Mouse (Mus musculus) gastrocnemius, adult 2 months (tissue): Measurements from ENCODE around the gene Ccdc28b. TPM values are rescaled to one million over a fixed set of nuclear protein-coding genes. Genes with fewer than 3 reads are reported as not detected.
A peak's percentile ranks its signal among the peaks of the same experiment; 100 is the strongest.

ENCODE experiments used
- DNase-seq: peaks from one replicate; pipeline ENCODE4 v3.0.0; 2022
- H3K27ac ChIP-seq: fragments of 200-600 bp; 2 replicates; pipeline ENCODE4 v1.8.1; 2022; ENCODE audit warnings: mild to moderate bottlenecking
- H3K4me3 ChIP-seq: fragments of 200-600 bp; 2 replicates; pipeline ENCODE4 v1.8.1; 2022; ENCODE audit warnings: mild to moderate bottlenecking, moderate library complexity
- CTCF ChIP-seq: fragments of 200-600 bp; IDR thresholded peaks from 2 replicates; pipeline ENCODE4 v1.8.1; 2022; ENCODE audit warnings: antibody characterized with exemption, mild to moderate bottlenecking, moderate library complexity
- intact Hi-C: fragments of 180-260 bp; cut with DNase I; formaldehyde crosslinking; loops from one replicate; pipeline ENCODE4 v1.15.1; 2025
- total RNA-seq, 2 experiments: library from RNA; stranded (reverse); gene quantifications; 2 replicates each; pipeline ENCODE4 v1.2.3; 2021

Gene Ccdc28b
- total RNA-seq, 2 experiments from 2014 or later: 31.1 to 38.4 TPM

DNA sequence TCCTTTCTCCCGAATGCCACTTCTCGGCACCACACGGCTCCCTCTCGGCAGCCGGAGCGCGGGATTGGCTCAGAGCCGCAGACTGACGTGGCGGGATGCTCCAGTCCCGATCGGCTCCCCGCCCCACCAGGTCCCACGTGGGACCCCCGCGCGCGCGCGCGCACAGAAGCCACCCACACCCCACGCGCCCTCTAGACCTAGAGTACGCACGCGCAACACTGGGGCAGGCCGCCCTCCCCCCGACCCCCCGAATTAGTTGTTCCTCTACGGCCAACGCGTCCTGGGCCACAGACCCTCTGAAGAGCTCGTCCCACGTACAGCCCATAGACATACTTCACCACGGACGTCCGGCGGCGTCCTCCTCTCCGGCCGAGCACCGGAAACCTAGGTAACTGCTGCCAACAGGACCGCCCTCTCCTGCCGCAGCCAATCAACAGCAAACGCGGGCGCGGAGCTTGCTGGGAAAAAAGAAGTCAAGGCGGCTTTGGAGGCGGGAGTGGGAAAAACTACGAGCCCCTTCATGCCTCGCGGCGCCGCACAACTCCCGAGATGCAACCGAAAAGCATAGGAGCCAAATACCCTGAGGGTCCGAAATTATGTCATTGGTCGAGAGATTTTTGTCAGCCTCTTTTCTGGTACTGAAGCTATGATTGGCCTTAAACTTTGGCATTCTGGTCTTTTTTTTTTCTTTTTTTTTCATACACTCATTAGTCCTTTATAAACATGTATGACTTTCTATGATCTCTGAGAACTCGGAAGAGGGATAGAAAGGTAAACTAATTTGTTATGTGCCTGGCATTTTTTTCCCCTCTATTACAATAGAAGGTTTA, 17.1 kb upstream of the Ccdc28b start, which contains the start of gene Txlna:
Txlna (minus strand) TSS at position 428 of the 830 bp plus-strand sequence.
- no peak for TF ChIP-seq CTCF
- intact Hi-C loops: loop anchor here (1.0 to 2.0 kb wide), 2 partner anchors 16 to 41 kb away; partner anchors contain the start of genes Eif3i and Tmem234
- H3K4me3 ChIP-seq: peak within 1 kb of the TSS; percentile 84

DNA sequence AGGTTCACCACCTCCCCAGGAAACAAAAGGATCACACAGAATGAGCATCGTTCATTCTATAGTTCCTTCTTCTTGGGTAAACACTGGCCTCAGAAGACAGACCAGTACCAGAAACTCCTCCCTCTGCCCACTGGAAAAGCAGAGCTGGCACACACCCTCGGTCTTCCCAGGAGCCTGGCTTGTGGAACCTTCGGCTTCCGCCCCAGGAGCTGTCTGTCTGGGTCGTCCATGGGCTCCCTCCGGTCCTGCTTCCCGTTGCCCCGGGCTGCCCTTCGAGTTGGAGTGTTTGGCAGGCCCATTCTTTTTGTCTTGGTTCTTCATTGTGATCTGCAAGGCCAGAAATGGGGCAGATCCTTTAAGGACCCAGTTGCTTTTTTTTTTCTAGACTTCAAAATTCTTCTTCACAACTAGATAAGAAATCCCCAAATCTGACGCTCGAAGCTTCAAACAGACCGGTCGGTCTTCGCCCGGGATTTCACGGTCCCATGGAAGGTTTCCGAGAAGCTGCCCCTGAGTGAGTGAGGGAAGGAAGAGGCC, 16.4 kb upstream of the Ccdc28b start:
- intact Hi-C loops: loop anchor here (1.0 to 2.0 kb wide), 2 partner anchors 15 to 40 kb away; partner anchors contain the start of genes Eif3i and Tmem234
- Histone ChIP-seq H3K27ac (peak overlapping the region; percentile 96), H3K4me3 (peak overlapping the region; percentile 84)
- TF ChIP-seq CTCF: no peak
- peak; percentile 61 for DNase-seq

More for the DNA sequence above, 17.1 kb upstream of the Ccdc28b start, which contains the start of gene Txlna:
- DNase-seq: peak; percentile 97
- H3K27ac ChIP-seq: peak within 1 kb of the TSS; percentile 96

DNA sequence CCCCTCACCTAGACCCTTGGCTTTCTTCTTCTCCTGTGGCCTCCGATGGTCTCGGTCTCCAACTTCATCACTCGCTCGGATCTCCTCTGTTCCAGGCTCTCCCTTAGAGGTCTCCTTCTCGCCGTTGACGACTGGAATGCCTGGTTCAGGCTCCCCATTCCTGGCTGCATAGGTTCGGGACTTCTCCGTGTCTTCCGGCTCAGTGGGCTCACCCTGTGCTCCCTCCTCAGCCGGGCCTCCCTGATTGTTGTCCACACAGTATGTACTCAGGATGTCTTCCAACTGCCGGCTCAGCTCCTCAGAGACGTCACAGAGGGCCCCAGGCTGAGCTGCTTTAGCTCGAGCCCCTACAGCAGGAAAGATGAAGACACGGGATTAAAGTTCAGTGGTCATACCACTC, 15.5 kb upstream of the Ccdc28b start:
- H3K4me3 ChIP-seq: peak overlapping the region; percentile 84

GRCm38 (mm10) chr4:129633852-129634251, 10.1 kb upstream of the Ccdc28b start:
- no peak for DNase-seq
- TF ChIP-seq CTCF: no peak
- intact Hi-C loops: no loop called here
- Histone ChIP-seq H3K27ac (no peak overlapping the region), H3K4me3 (no peak overlapping the region)

More for the DNA sequence above, 15.5 kb upstream of the Ccdc28b start:
- H3K27ac ChIP-seq: peak overlapping the region; percentile 96; the same call in 1 of the 2 replicates
- no peak for DNase-seq
- no peak for TF ChIP-seq CTCF
- intact Hi-C loops: no loop called here

DNA sequence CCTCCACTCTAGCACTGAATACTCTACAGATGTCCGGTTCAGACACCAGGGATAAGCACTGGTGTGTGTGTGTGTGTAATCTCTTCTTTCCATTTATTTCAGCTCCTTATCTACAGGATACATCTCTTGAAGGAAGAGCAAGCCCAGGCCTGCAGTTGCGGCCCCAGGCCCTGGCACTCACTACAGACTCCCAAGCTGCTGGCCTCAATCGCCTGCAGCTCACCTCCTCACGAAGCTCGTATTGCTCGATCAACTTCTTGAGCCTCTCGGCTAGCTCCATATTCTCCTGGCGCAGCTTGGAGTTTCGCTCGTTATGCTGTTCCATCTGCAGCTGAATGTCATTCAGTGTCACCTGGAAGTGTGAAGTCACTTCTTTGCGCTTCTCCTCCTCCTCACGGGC, 8.1 kb upstream of the Ccdc28b start:
- intact Hi-C loops: no loop called here
- no peak overlapping the region for H3K27ac ChIP-seq
- TF ChIP-seq CTCF: no peak
- no peak for DNase-seq
- no peak overlapping the region for H3K4me3 ChIP-seq

- no peak for TF ChIP-seq CTCF
- H3K27ac ChIP-seq: no peak overlapping the region
- no peak overlapping the region for H3K4me3 ChIP-seq
- intact Hi-C loops: no loop called here
- no peak for DNase-seq
These were observed 7.2 kb upstream of the Ccdc28b start for GRCm38 (mm10) chr4:129630944-129631343.

GRCm38 (mm10) chr4:129626035-129626434, 2.3 kb upstream of the Ccdc28b start:
- no peak for DNase-seq
- no peak for TF ChIP-seq CTCF
- Histone ChIP-seq H3K4me3 (no peak overlapping the region), H3K27ac (no peak overlapping the region)
- intact Hi-C loops: no loop called here

DNA sequence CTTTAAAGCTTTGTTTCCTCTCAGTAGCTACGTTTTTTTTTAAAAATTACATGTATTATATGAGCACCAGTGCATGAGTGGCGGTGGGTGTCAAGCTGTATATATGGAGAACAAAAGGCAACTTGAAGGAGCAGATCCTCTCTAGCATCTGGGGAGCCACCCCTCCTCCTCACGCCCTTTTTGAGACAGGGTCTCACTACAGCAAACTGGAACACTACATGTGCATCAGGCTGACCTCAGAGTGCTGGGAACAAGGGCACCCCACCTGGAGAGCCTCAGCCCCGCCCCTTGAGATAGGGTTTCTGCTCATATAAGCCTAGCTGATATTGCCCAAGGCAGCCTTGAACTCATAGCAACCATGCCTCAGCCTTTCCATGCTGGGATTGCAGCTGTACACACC, 1.7 kb upstream of the Ccdc28b start:
- no peak for DNase-seq
- H3K4me3 ChIP-seq: no peak overlapping the region
- H3K27ac ChIP-seq: peak overlapping the region; percentile 96
- TF ChIP-seq CTCF: no peak
- intact Hi-C loops: loop anchor here (2.0 kb wide), 1 partner anchor 15 kb away; the partner anchor contains the start of gene Txlna

GRCm38 (mm10) chr4:129625029-129625370, 1.3 kb upstream of the Ccdc28b start:
- intact Hi-C loops: loop anchor here (2.0 kb wide), 1 partner anchor 16 kb away; the partner anchor contains the start of gene Txlna
- TF ChIP-seq CTCF: no peak
- DNase-seq: peak; percentile 60
- H3K4me3 ChIP-seq: peak overlapping the region; percentile 86
- peak overlapping the region; percentile 96 for H3K27ac ChIP-seq

DNA sequence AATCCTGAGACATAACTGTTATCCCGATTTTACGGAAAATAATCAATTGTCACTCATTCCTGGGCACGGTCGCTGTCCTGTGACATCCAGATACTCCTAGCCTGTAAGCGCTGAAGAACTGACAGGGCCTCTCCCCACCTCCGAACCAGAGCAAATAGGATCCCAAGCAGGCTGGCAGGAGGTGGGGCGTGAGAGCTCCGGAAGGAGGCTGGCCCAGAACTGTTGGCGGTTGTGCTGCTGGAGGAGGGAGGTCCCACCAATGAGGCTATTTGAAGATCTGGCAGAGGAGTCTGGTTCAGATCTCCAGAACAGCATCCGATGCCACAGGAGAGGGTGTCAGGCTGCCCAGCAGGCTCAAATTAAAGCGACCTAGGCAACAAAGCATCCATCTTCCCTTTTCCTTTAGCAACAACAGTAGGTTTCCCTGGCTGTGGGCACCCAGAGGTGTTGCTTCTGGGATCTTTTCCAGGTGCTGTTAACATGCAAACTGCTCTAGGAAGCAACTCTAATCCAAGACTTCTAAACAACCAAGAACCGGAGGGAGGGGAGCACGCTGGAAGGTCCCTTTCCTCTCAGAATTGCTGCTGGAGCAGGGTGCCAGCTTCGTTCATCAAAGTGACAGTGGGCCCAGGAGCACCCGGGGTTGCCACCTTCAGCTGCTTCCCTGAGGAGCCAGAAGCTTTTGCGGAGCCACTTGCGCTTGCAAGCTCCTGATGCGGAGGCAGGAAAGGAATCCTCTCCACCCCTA, 708 bp upstream of the Ccdc28b start:
- TF ChIP-seq CTCF: no peak

GRCm38 (mm10) chr4:129622803-129623535, 778 bp downstream of the Ccdc28b start:
- intact Hi-C loops: no loop called here
- TF ChIP-seq CTCF: no peak
- peak overlapping the region; percentile 96 for H3K27ac ChIP-seq
- H3K4me3 ChIP-seq: peak overlapping the region; percentile 86
- DNase-seq: no peak

More for the DNA sequence above, 708 bp upstream of the Ccdc28b start:
- Histone ChIP-seq H3K27ac (peak overlapping the region; percentile 96), H3K4me3 (peak overlapping the region; percentile 86)
- intact Hi-C loops: loop anchor here (2.0 kb wide), 1 partner anchor 16 kb away; the partner anchor contains the start of gene Txlna
- peak; percentile 92 for DNase-seq
